Mouse (Mus musculus): ENCODE measurements around the gene Lrrc17. TPM values are rescaled to one million over a fixed set of nuclear protein-coding genes. Genes with fewer than 3 reads are reported as not detected.

Lrrc17 gene
- polyA plus RNA-seq (2015; fragmentation: Nextera tagmentation; extraction: Ambion mirVana) = 6.7 and 9.2 TPM in 2 replicates

GRCm38 (mm10) chr5:21543409-21544201 lies at the start of gene Lrrc17:
TSS of gene Lrrc17 (plus strand) at chr5:21543559.
- 59% methylated on average over 17 of the region's 17 CpGs for WGBS
- ATAC-seq (replicated peaks) = peak; percentile 48; the same call in 1 of the 2 replicates
- Histone ChIP-seq H3K27me3 (replicated peaks) (no peaks in the 10 kb centered on the region), H3K27ac (no peak within 1 kb of the TSS), H3K4me1 (no peaks in the 10 kb centered on the region), H3K9me3 (no peaks in the 10 kb centered on the region), H3K4me3 (no peak within 1 kb of the TSS), H3K36me3 (replicated peaks) (no peaks in the 10 kb centered on the region), H3K9ac (no peak within 1 kb of the TSS), H3K4me2 (no peak within 1 kb of the TSS)

- Histone ChIP-seq H3K27me3 (replicated peaks) (no peaks in the 10 kb centered on the region), H3K27ac (no peak overlapping the region), H3K9ac (no peak overlapping the region), H3K4me1 (no peaks in the 10 kb centered on the region), H3K9me3 (no peaks in the 10 kb centered on the region), H3K4me2 (no peak overlapping the region), H3K4me3 (no peak overlapping the region), H3K36me3 (replicated peaks) (no peaks in the 10 kb centered on the region)
- ATAC-seq (replicated peaks) = no peak
- WGBS = 57% methylated on average over 3 of the region's 3 CpGs
Observed at GRCm38 (mm10) chr5:21494781-21495180, 48.6 kb upstream of the Lrrc17 start.

DNA sequence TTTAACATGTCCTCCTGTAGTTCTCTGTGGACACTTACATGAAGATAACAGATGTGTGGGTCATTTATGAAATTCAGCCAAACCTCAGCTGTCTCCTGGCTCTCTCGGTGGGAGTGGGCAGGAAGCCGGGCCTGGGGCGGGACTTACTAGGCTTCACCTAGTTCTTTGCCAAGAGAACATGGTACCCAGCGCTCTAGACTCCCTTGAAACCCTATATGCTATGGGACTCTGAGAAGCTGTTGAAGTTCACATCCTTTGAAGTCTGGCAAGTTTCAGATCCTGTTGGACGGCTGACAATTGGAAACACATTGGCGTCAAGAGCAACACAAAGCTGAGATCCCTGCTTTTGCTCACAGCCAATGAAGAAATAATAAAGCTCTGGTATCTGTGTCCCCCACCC lies 47.0 kb upstream of the Lrrc17 start:
- Histone ChIP-seq H3K27me3 (replicated peaks) (no peaks in the 10 kb centered on the region), H3K9ac (no peak overlapping the region), H3K36me3 (replicated peaks) (no peaks in the 10 kb centered on the region), H3K4me3 (no peak overlapping the region), H3K27ac (no peak overlapping the region), H3K4me2 (no peak overlapping the region), H3K9me3 (no peaks in the 10 kb centered on the region), H3K4me1 (no peaks in the 10 kb centered on the region)
- 86% methylated on average over 6 of the region's 6 CpGs for WGBS
- no peak for ATAC-seq (replicated peaks)

- ATAC-seq (replicated peaks) = no peak
- no peaks in the 10 kb centered on the region for H3K4me1 ChIP-seq
- no peaks in the 10 kb centered on the region for H3K9me3 ChIP-seq
- WGBS = 62% methylated on average over 3 of the region's 3 CpGs
- H3K9ac ChIP-seq = no peak overlapping the region
- H3K27me3 ChIP-seq (replicated peaks) = no peaks in the 10 kb centered on the region
- no peak overlapping the region for H3K4me2 ChIP-seq
- H3K27ac ChIP-seq = no peak overlapping the region
- no peak overlapping the region for H3K4me3 ChIP-seq
- H3K36me3 ChIP-seq (replicated peaks) = no peaks in the 10 kb centered on the region
Observed at GRCm38 (mm10) chr5:21496881-21497280, 46.5 kb upstream of the Lrrc17 start.

GRCm38 (mm10) chr5:21498490-21498889 lies 44.9 kb upstream of the Lrrc17 start:
- WGBS = 91% methylated on average over 2 of the region's 2 CpGs
- Histone ChIP-seq H3K4me2 (no peak overlapping the region), H3K4me3 (no peak overlapping the region)

GRCm38 (mm10) chr5:21498925-21499324 lies 44.4 kb upstream of the Lrrc17 start:
- H3K4me2 ChIP-seq = no peak overlapping the region
- no peak overlapping the region for H3K27ac ChIP-seq
- ATAC-seq (replicated peaks) = no peak
- no peaks in the 10 kb centered on the region for H3K36me3 ChIP-seq (replicated peaks)
- H3K9me3 ChIP-seq = no peaks in the 10 kb centered on the region
- no peak overlapping the region for H3K9ac ChIP-seq
- no peak overlapping the region for H3K4me3 ChIP-seq
- no peaks in the 10 kb centered on the region for H3K4me1 ChIP-seq
- 71% methylated on average over 11 of the region's 11 CpGs for WGBS
- H3K27me3 ChIP-seq (replicated peaks) = no peaks in the 10 kb centered on the region

More at GRCm38 (mm10) chr5:21498490-21498889, 44.9 kb upstream of the Lrrc17 start:
- Histone ChIP-seq H3K9me3 (no peaks in the 10 kb centered on the region), H3K9ac (no peak overlapping the region), H3K27me3 (replicated peaks) (no peaks in the 10 kb centered on the region), H3K27ac (no peak overlapping the region), H3K4me1 (no peaks in the 10 kb centered on the region), H3K36me3 (replicated peaks) (no peaks in the 10 kb centered on the region)
- ATAC-seq (replicated peaks) = no peak

DNA sequence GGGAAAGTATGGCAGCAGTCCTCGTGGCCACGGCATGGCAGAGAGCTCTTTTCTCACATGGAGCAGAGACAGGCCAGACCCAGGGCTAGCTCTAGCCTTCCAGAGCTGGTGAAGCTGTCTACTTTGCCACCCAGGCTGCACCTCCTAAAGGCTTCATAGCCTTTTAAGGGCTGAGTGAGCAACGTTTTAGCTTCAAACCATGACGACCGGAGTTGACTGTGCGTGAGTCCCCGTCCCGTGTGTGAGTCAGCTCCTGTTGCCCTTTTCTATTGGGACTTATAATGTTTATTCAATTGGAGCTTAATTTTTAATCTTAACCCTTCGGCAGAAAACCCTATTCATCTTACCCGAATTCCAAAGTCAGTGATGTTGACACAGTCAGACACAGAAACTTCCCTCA lies 43.2 kb upstream of the Lrrc17 start:
- H3K27ac ChIP-seq = no peak overlapping the region
- no peak overlapping the region for H3K4me2 ChIP-seq
- H3K9ac ChIP-seq = no peak overlapping the region
- no peak overlapping the region for H3K4me3 ChIP-seq
- no peak for ATAC-seq (replicated peaks)
- H3K27me3 ChIP-seq (replicated peaks) = no peaks in the 10 kb centered on the region
- H3K36me3 ChIP-seq (replicated peaks) = no peaks in the 10 kb centered on the region
- H3K9me3 ChIP-seq = no peaks in the 10 kb centered on the region
- 81% methylated on average over 10 of the region's 10 CpGs for WGBS
- H3K4me1 ChIP-seq = no peaks in the 10 kb centered on the region

GRCm38 (mm10) chr5:21500941-21501340 lies 42.4 kb upstream of the Lrrc17 start:
- Histone ChIP-seq H3K4me3 (no peak overlapping the region), H3K27me3 (replicated peaks) (no peaks in the 10 kb centered on the region), H3K9ac (no peak overlapping the region), H3K9me3 (no peaks in the 10 kb centered on the region), H3K4me1 (no peaks in the 10 kb centered on the region), H3K4me2 (no peak overlapping the region), H3K36me3 (replicated peaks) (no peaks in the 10 kb centered on the region), H3K27ac (no peak overlapping the region)
- WGBS = 91% methylated on average over 2 of the region's 2 CpGs
- ATAC-seq (replicated peaks) = no peak

DNA sequence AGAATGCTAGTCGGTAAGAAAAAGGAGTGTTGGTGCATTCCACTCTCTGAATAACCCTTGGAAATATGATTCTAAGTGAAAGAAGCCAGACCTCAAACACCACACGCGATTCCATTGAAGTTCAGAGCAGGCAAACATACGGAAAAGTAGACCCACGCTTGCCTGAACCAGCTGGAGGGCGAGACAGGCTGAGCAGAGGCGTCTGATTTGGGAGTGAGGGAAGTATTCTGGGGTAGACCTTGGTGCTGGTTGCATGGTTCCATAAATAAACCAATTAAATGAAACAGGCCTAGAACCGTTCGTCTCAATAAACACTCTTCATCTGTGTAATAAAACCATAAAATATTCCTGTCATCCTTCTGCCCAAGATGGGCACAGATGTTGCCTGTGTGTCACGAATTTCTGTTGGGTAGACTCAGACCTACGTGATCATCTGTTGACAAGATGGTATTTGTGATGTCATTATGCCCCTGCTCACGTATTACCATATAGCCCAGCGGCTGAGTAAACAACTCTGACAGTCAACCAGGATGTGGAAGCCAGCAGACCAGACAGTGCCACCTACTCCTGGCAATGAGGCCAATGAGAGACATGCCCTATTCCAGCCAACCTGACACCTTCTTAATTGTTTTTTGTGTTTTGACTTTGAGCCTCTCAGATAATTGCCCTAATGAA lies 40.3 kb upstream of the Lrrc17 start:
- H3K4me1 ChIP-seq = no peaks in the 10 kb centered on the region
- H3K4me2 ChIP-seq = no peak overlapping the region
- H3K36me3 ChIP-seq (replicated peaks) = no peaks in the 10 kb centered on the region
- no peaks in the 10 kb centered on the region for H3K9me3 ChIP-seq
- no peak for ATAC-seq (replicated peaks)
- H3K27ac ChIP-seq = no peak overlapping the region
- 92% methylated on average over 13 of the region's 13 CpGs for WGBS
- no peak overlapping the region for H3K4me3 ChIP-seq
- H3K27me3 ChIP-seq (replicated peaks) = no peaks in the 10 kb centered on the region
- no peak overlapping the region for H3K9ac ChIP-seq

DNA sequence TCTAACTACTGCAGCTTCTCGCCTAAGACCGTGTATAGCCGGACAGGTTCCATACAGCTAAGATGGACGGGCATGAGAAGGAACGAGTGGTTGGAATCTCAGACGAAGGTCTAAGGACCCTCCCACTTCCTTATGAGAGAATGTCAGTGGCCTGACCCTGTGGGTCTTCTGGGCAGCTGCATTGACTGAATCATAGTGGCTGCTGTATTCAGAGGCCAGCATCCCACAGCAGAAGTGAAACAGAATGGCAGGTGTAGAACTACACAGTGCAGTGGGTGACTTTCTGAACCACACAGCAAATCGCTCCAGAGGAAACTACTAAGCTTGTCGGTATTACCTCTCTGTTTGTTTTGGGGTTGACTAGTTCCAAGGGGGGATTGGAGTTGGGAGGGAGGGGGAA lies 38.2 kb upstream of the Lrrc17 start:
- no peak overlapping the region for H3K27ac ChIP-seq
- H3K4me2 ChIP-seq = no peak overlapping the region
- no peaks in the 10 kb centered on the region for H3K27me3 ChIP-seq (replicated peaks)
- no peak for ATAC-seq (replicated peaks)
- H3K36me3 ChIP-seq (replicated peaks) = no peaks in the 10 kb centered on the region
- H3K9ac ChIP-seq = no peak overlapping the region
- no peak overlapping the region for H3K4me3 ChIP-seq
- no peaks in the 10 kb centered on the region for H3K4me1 ChIP-seq
- no peaks in the 10 kb centered on the region for H3K9me3 ChIP-seq
- WGBS = 87% methylated on average over 8 of the region's 8 CpGs

DNA sequence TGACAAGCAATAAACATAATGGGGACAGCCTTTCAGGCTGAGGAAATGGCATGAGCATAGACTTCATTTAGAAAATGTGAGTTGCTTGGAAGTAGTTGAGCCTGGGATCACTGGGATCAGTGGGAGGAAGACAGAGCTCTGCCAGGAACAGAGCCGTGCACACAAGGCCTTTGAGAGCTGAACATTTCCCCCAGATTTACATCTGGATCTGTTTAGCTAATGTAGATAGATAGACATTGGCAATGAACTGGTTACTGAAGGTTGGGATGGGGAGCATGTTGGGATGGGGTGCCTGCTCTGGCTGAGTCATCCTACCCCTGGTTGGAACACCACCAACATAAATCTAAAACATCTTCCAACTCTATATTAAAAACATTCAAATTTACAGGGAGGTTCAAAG lies 36.5 kb upstream of the Lrrc17 start:
- no peak overlapping the region for H3K4me2 ChIP-seq
- WGBS = 80% methylated on average over 1 of the region's 1 CpGs
- no peak overlapping the region for H3K4me3 ChIP-seq
- H3K9me3 ChIP-seq = no peaks in the 10 kb centered on the region
- H3K27ac ChIP-seq = no peak overlapping the region
- H3K27me3 ChIP-seq (replicated peaks) = no peaks in the 10 kb centered on the region
- ATAC-seq (replicated peaks) = no peak
- no peaks in the 10 kb centered on the region for H3K36me3 ChIP-seq (replicated peaks)
- H3K4me1 ChIP-seq = no peaks in the 10 kb centered on the region
- H3K9ac ChIP-seq = no peak overlapping the region

DNA sequence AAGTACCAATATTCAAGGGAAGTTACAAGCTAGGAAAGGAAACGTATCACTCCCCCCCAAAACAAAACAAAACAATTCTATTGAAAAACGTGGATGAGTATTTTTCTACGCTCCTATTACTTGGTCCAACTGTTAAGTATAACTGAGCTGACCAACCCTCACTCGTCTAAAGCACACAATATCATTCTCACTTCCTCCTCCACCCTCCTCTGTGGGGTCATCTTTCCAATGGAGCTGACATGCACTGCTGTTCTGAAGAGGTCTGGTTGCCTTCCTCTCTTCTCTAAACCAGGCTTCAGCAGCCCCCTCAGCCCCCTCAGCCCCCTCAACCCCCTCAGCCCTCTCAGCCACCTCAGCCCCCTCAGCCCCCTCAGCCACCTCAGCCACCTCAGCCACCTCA lies 33.6 kb upstream of the Lrrc17 start:
- 87% methylated on average over 4 of the region's 4 CpGs for WGBS
- no peaks in the 10 kb centered on the region for H3K27me3 ChIP-seq (replicated peaks)
- H3K4me3 ChIP-seq = no peak overlapping the region
- ATAC-seq (replicated peaks) = no peak
- no peak overlapping the region for H3K9ac ChIP-seq
- H3K4me1 ChIP-seq = no peaks in the 10 kb centered on the region
- no peaks in the 10 kb centered on the region for H3K36me3 ChIP-seq (replicated peaks)
- H3K9me3 ChIP-seq = no peaks in the 10 kb centered on the region
- no peak overlapping the region for H3K27ac ChIP-seq
- H3K4me2 ChIP-seq = no peak overlapping the region

DNA sequence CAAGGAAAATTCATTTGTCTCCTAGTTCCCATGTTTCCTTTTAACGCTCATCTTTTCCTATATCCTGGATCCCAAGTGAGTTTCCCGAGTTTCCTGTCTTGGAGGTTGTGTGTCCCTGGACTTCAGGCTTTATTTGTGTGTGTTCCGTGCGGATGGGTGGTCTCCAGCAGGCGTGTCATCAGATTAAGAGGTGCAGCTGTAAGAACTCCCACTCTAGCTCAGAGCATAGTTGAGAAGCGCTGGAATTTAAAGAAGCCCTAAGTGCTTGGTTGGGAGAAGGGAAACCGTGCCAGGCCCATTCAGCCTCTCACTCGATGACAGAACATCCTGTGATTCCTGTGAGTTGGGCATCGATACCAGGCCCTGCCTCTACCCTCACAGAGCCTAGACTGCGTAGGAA lies 30.0 kb upstream of the Lrrc17 start:
- Histone ChIP-seq H3K4me2 (no peak overlapping the region), H3K27me3 (replicated peaks) (no peaks in the 10 kb centered on the region), H3K36me3 (replicated peaks) (no peaks in the 10 kb centered on the region), H3K4me1 (no peaks in the 10 kb centered on the region), H3K9ac (no peak overlapping the region), H3K4me3 (no peak overlapping the region), H3K9me3 (no peaks in the 10 kb centered on the region), H3K27ac (no peak overlapping the region)
- no peak for ATAC-seq (replicated peaks)
- 44% methylated on average over 10 of the region's 10 CpGs for WGBS
